Mouse (Mus musculus) embryonic facial prominence, embryonic 13.5 days (tissue): ENCODE measurements at regions not wholly inside any gene's neighbourhood (a gene's known extent, or its start where the extent isn't known, plus 50 kb on each side); places are given as distances from the start of the nearest gene placed in this dataset.

Experiments used
- ATAC-seq: fragments of 200-750 bp; cut with Nextera tagmentation; 2 replicates; pipeline ENCODE4 v1.8.0; 2017; ENCODE audit warnings: low read depth; ENCODE audit not compliant: insufficient number of reproducible peaks, insufficient read depth, low FRiP score, low TSS enrichment
- H3K27ac ChIP-seq: fragments of 300-500 bp; sonication (generic); 2 replicates; pipeline ENCODE4 v1.5.1; 2015; ENCODE audit warnings: moderate library complexity, mild to moderate bottlenecking, inconsistent platforms
- H3K27me3 ChIP-seq: fragments of 300-500 bp; sonication (generic); 2 replicates; pipeline ENCODE4 v1.6.1; 2015; ENCODE audit warnings: mild to moderate bottlenecking, inconsistent platforms
- H3K36me3 ChIP-seq: fragments of 300-500 bp; sonication (generic); 2 replicates; pipeline ENCODE4 v1.6.1; 2015; ENCODE audit warnings: mild to moderate bottlenecking, inconsistent platforms
- H3K4me1 ChIP-seq: fragments of 300-500 bp; sonication (generic); 2 replicates; pipeline ENCODE4 v1.6.1; 2015; ENCODE audit warnings: inconsistent platforms
- H3K4me2 ChIP-seq: fragments of 300-500 bp; sonication (generic); 2 replicates; pipeline ENCODE4 v1.6.1; 2015; ENCODE audit warnings: moderate library complexity, mild to moderate bottlenecking, inconsistent platforms
- H3K4me3 ChIP-seq: fragments of 300-500 bp; sonication (generic); 2 replicates; pipeline ENCODE4 v1.5.1; 2015; ENCODE audit warnings: mild to moderate bottlenecking, inconsistent platforms
- H3K9ac ChIP-seq: fragments of 300-500 bp; sonication (generic); 2 replicates; pipeline ENCODE4 v1.6.1; 2015; ENCODE audit warnings: mild to moderate bottlenecking, inconsistent platforms
- H3K9me3 ChIP-seq: fragments of 300-500 bp; sonication (generic); 2 replicates; pipeline ENCODE4 v1.6.1; 2016; ENCODE audit warnings: inconsistent platforms
- WGBS: fragments of 180-500 bp; shearing (Covaris S2); methylation state at CpG from one replicate; pipeline ENCODE4 v1.1.7; 2015; ENCODE audit warnings: mixed read lengths; 5-methylcytosine and 5-hydroxymethylcytosine counted together

DNA sequence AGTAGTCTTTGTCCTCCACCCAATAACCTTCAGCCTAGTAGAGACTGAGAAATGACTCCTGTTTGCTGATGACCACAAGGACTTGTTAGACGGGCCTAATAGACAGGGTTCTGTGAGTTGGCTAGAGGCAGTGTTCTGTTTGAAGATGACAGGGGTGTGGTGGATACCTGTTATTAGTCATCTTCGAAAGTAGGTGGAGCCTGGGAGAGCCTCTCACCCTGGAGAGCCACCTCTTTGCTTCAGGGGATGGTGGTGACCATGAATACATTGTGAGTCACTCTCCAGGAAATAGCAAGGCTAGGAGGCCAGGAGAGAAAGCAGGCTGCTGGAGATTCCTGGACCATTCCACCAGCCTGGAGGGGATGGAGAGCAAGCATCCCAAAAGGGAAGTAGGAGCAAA, 160.6 kb upstream of the Cpeb2 start:
- 74% methylated on average over 2 of the region's 2 CpGs for WGBS
- ATAC-seq = no peak
- Histone ChIP-seq H3K9ac (no peak overlapping the region), H3K27me3 (no peaks in the 10 kb centered on the region), H3K4me3 (no peak overlapping the region), H3K9me3 (no peaks in the 10 kb centered on the region), H3K36me3 (no peaks in the 10 kb centered on the region), H3K27ac (no peak overlapping the region), H3K4me1 (no peaks in the 10 kb centered on the region), H3K4me2 (no peak overlapping the region)

DNA sequence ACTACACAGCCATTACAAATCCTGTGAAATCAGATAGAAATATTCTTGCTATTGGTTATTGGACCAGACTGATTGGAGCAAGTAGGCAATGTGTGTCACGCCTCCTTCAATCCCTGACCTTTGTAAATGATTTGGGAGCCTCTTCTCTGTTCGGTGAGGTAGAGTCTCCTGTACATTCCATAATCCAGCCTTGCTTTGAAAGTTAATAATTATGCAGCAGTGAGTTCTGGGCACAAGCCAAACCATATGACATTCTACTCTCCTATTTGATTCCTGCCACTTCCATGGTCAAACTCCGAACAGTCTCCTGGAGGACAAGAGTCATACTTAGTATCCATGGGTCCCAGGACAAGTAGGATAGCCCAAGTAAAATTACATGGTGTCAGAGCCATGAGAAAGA, 158.4 kb upstream of the Cpeb2 start:
- ATAC-seq = no peak
- H3K4me2 ChIP-seq = no peak overlapping the region
- H3K36me3 ChIP-seq = no peaks in the 10 kb centered on the region

DNA sequence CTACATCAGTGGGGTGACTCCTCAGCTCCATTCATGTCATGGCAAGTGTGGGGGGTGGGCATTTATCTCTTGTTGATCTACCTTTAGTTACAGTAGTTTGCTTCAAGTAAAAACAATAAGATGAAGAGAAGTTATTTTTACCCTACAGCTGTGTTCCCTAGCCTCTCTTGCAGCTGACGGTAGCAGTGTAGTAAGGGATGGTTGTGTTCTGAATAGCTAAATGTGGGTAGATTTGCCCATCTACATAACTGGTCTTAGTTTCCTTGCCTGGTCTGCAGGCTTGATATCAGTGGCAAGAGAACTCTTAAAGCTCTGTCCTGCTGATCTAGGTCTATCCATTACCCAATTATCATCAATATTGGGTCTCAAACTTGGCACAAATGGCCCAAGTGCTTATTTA, 152.7 kb upstream of the Cpeb2 start:
- no peaks in the 10 kb centered on the region for H3K4me1 ChIP-seq
- H3K9me3 ChIP-seq = no peaks in the 10 kb centered on the region
- WGBS = 76% methylated on average over 1 of the region's 1 CpGs
- no peak overlapping the region for H3K27ac ChIP-seq
- ATAC-seq = no peak
- H3K4me3 ChIP-seq = no peak overlapping the region
- no peak overlapping the region for H3K4me2 ChIP-seq
- H3K27me3 ChIP-seq = no peaks in the 10 kb centered on the region
- H3K36me3 ChIP-seq = no peaks in the 10 kb centered on the region
- no peak overlapping the region for H3K9ac ChIP-seq

More for the DNA sequence above, 158.4 kb upstream of the Cpeb2 start:
- Histone ChIP-seq H3K27me3 (no peaks in the 10 kb centered on the region), H3K4me1 (no peaks in the 10 kb centered on the region), H3K27ac (no peak overlapping the region), H3K9me3 (no peaks in the 10 kb centered on the region), H3K9ac (no peak overlapping the region), H3K4me3 (no peak overlapping the region)
- WGBS = 81% methylated on average over 3 of the region's 3 CpGs

DNA sequence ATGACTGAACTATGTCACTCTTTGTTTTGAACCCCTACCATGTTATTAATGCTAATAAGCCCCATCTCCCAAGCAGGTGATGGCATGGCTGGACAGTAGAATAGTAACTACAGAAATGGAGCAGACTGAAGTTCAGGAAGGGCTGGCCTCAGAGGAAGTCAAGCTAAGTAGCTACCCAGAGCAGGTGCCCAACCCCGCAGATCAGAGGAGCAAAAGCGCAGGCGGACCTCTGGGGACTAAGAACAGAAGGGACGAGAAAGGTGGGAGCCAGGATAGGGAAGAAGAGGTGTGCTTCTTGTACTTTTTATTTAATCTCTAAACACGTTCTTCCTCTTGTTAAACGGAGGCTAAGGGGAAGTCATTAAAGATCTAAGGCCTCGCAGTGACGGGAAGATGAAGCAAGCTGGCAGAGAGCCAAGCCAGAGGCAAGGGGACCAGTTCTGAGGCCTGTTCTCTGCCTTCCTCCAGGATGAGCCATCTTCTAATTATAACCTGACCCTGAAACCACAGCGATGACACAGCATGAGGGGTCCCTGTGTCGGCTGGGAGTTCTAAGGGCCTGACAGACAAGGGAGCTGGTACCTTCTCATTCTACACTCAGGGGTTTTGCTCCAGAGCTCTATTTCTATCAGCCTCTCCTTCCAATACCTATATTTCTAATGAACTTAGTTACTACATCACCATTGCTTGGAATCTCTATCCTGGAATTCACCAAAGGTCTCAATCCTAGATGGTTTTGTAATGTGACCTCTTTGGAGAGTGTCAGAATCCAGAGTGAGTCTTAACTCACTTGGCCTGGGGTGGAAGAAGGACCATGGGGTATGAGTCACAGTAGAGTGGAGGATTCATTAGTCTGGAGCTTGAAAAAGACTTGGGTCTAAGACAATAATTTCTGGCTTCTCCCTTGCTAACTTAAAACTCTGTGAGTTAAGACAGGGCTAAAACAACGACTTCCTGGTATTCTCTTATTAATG, 151.1 kb upstream of the Cpeb2 start:
- H3K9me3 ChIP-seq = no peaks in the 10 kb centered on the region
- H3K4me2 ChIP-seq = no peak overlapping the region
- WGBS = 58% methylated on average over 11 of the region's 11 CpGs
- no peaks in the 10 kb centered on the region for H3K36me3 ChIP-seq
- H3K4me1 ChIP-seq = no peaks in the 10 kb centered on the region
- H3K27me3 ChIP-seq = no peaks in the 10 kb centered on the region
- ATAC-seq = no peak
- H3K4me3 ChIP-seq = no peak overlapping the region
- no peak overlapping the region for H3K9ac ChIP-seq
- H3K27ac ChIP-seq = no peak overlapping the region

DNA sequence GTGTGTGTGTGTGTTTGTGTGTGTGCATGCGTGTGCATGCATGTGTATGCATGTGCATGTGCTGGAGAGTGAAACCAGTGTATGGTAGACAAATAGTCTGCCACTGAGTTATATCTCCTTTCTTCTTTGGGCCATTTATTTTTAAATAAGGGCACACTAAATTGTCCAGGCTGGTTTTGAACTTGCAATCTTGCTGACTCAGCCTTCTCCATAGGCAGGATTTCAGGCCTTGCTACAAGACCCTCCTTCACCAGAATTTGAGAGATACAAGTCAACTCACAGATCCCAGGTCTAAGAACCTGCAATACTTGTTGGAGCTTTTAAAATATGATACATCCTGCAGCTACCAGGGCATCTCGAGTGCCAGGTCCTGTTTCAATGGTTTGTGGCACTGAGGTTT, 145.9 kb upstream of the Cpeb2 start:
- Histone ChIP-seq H3K4me2 (no peak overlapping the region), H3K27ac (no peak overlapping the region), H3K36me3 (no peaks in the 10 kb centered on the region), H3K4me3 (no peak overlapping the region), H3K9ac (no peak overlapping the region), H3K27me3 (no peaks in the 10 kb centered on the region), H3K4me1 (peaks cover 4% of the 10 kb centered on the region; the same call in 1 of the 2 replicates), H3K9me3 (no peaks in the 10 kb centered on the region)
- WGBS = 73% methylated on average over 2 of the region's 2 CpGs
- no peak for ATAC-seq

DNA sequence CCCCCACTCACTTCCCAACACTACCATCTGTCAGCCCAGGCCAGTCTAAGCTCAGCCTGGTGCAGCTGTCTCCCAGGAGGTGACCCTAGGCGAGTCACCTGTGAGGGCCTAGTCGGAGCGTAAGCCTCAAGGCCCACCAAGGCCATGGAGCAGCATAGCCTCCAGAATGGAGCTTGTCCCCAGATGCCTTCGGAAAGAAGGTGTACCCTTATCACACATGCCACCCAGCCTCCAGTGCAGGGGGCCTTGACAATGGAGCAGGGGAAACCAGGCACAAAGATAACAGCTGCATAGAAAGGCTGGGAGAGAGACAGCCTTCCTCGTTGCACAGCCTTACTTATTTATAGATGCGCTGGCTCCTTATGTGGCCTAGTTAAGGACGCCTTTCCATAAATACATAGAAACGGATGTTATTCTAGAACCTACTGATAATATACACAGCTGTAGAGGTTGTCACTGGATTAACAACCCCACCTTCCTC, 145.0 kb upstream of the Cpeb2 start:
- H3K27ac ChIP-seq = no peak overlapping the region
- no peak overlapping the region for H3K4me2 ChIP-seq
- peaks cover 4% of the 10 kb centered on the region; the same call in 1 of the 2 replicates for H3K4me1 ChIP-seq
- H3K4me3 ChIP-seq = no peak overlapping the region
- H3K36me3 ChIP-seq = no peaks in the 10 kb centered on the region
- H3K9me3 ChIP-seq = no peaks in the 10 kb centered on the region
- no peak overlapping the region for H3K9ac ChIP-seq
- no peak for ATAC-seq
- WGBS = 75% methylated on average over 8 of the region's 8 CpGs
- no peaks in the 10 kb centered on the region for H3K27me3 ChIP-seq

DNA sequence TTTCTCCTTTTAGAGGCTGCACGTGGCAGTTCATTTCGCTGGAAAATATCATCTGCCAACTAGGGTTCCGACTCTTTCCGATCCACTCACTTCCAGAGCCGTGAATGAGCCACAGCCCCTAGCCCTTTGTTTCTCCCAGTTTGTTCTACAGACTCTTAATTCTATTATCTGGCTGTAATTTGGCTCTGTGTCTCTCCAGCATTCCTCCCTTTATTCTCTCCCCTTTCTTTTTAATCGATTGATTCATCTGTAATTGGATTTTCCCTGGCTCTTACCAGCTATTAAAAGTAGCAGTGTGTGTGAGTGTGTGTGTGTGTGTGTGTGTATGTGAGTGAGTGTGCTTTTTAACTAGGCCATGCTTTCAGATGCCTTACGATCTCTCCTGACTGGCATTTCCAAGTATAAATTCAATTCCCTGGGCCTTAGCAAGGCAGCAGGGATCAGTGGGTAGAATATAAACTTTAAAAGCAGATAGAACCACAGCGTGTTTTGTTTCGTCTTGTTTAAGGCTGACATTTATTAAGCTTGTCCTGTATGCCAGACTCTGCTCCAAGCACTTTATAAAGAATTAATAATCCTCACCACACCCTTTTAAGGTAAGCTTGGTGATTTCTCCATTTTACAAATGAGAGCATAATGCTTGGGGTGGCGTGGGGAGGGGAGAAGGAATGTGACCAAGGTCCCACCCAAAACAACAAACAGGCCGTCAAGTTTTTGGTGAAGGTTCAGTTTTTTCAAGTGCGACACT, 144.1 kb upstream of the Cpeb2 start:
- ATAC-seq = no peak
- Histone ChIP-seq H3K4me2 (no peak overlapping the region), H3K36me3 (no peaks in the 10 kb centered on the region), H3K27me3 (no peaks in the 10 kb centered on the region), H3K4me1 (peaks cover 4% of the 10 kb centered on the region; the same call in 1 of the 2 replicates), H3K4me3 (no peak overlapping the region), H3K9me3 (no peaks in the 10 kb centered on the region), H3K9ac (no peak overlapping the region), H3K27ac (no peak overlapping the region)
- 46% methylated on average over 12 of the region's 12 CpGs for WGBS

DNA sequence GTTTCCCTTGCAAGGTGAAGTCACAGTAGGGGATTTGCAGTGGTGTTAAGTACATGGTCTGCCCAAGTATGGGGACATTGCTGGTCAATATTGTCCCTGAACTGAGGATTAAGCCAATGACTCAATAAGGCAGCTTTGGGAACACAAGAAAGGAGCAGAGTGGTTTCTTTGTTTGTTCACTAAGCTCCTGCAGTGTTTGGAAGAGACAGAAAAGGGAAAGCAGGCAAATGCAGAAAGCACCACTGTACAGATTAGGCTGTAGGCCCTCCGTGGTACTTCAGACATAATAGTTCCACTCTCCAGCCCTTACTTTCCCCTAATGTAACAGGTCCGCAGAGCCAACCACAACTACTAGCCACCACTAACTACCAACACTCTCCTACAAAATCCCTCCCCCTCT, 143.5 kb upstream of the Cpeb2 start:
- Histone ChIP-seq H3K27me3 (no peaks in the 10 kb centered on the region), H3K9ac (no peak overlapping the region), H3K27ac (no peak overlapping the region), H3K36me3 (no peaks in the 10 kb centered on the region), H3K4me2 (no peak overlapping the region), H3K4me1 (peaks cover 9% of the 10 kb centered on the region), H3K9me3 (no peaks in the 10 kb centered on the region), H3K4me3 (no peak overlapping the region)
- WGBS = 67% methylated on average over 2 of the region's 2 CpGs
- ATAC-seq = no peak

DNA sequence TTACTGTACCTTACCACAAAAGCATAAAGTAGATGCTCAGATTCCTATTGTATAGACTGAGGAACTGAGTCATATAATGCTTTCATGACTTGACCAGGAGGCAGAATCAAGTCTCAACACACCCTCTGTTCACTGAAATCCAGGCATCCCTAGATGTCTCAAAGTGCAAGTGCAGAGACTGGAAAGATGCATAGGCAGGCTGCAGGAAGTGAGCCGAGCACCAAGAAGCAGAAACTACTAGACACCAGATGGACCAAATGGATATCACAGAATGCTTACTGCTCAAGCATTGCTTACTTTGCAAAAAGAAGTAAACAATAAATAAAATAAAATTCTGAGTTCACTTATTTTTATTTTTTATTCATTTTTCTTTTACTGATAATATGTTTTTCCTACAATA, 143.0 kb upstream of the Cpeb2 start:
- H3K4me2 ChIP-seq = no peak overlapping the region
- no peak overlapping the region for H3K4me3 ChIP-seq
- ATAC-seq = no peak
- H3K27me3 ChIP-seq = no peaks in the 10 kb centered on the region
- H3K9ac ChIP-seq = no peak overlapping the region
- no peaks in the 10 kb centered on the region for H3K36me3 ChIP-seq
- no peaks in the 10 kb centered on the region for H3K9me3 ChIP-seq
- peaks cover 11% of the 10 kb centered on the region for H3K4me1 ChIP-seq
- H3K27ac ChIP-seq = no peak overlapping the region
- WGBS = 88% methylated on average over 1 of the region's 1 CpGs

DNA sequence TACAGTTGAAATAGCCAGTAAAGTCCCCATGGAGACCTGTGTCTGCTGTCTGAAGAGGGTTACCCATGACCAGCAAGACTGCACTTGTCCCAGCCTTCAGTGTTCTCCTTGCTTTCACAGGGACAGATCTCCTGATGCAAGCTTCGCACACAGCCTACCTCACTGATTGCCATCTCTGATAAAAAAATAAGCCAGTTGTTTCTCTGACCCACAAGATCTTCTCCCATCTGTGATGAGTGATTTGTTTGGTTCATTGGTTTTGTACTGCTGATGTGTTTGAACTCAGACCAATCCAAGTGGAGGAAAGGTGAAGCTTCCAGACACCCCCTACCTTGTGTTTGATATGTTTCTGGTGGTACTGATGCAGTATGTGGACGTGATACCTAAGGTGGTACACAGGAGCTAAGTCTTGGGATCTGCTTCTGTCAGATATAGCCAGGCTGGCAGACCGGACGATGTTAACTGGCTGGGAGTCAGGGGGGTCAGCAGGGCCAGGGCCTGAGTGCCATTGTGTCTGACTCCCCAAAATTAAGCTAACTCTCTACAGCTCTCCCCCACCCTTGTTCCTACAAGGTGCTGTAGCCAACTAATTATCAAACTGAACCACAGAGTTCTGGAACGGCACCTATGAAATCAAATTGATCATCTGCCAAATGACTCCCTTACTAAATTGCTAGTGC, 139.2 kb upstream of the Cpeb2 start:
- no peaks in the 10 kb centered on the region for H3K27me3 ChIP-seq
- no peaks in the 10 kb centered on the region for H3K9me3 ChIP-seq
- no peak for ATAC-seq
- WGBS = 77% methylated on average over 5 of the region's 5 CpGs
- H3K4me3 ChIP-seq = no peak overlapping the region
- no peaks in the 10 kb centered on the region for H3K36me3 ChIP-seq
- no peak overlapping the region for H3K27ac ChIP-seq
- peaks cover 7% of the 10 kb centered on the region for H3K4me1 ChIP-seq
- H3K9ac ChIP-seq = no peak overlapping the region
- H3K4me2 ChIP-seq = no peak overlapping the region

DNA sequence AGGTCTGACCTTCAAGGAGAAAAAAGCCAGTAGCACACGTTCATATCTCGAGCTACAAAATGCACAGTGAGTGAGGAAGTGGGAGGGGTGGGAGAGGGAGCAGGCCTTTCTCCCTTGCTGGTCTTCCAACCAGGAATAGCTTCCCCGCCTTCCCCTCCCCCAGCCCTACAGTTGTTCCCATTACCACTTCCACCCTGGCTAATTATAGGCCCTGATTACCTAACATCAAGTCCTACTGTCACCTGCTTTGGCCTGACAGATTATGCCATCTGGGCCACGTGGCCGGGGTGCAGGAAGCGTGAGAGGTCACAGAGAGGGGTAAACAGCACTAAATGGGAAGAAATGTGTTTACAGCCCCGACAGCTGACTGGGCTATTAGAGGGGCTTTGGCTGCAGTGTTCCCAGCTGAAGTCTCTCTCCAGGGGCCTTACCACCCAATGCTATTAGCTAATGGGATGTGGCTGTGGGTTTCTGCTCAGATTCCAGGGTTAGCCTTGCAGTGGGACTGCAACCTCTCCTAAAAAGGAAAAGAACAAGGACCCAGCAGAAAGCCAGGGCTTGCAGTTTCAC, 138.6 kb upstream of the Cpeb2 start:
- H3K4me1 ChIP-seq = peaks cover 7% of the 10 kb centered on the region
- no peaks in the 10 kb centered on the region for H3K36me3 ChIP-seq
- H3K9ac ChIP-seq = no peak overlapping the region
- no peak overlapping the region for H3K27ac ChIP-seq
- ATAC-seq = no peak
- H3K4me2 ChIP-seq = no peak overlapping the region
- no peaks in the 10 kb centered on the region for H3K27me3 ChIP-seq
- H3K9me3 ChIP-seq = no peaks in the 10 kb centered on the region
- WGBS = 15% methylated on average over 7 of the region's 7 CpGs
- H3K4me3 ChIP-seq = no peak overlapping the region
